Mouse (Mus musculus) bone marrow macrophage, adult 2 months (primary cell): ENCODE measurements around the gene Smchd1.

Experiments
- CTCF ChIP-seq: IDR thresholded peaks from 2 replicates; pipeline ENCODE4 v1.5.1; 2012; ENCODE audit warnings: low read depth, mild to moderate bottlenecking, low read length, moderate library complexity
- POLR2A ChIP-seq: IDR thresholded peaks from 2 replicates; pipeline ENCODE4 v1.6.1; 2012; ENCODE audit warnings: mild to moderate bottlenecking, low read depth, low read length, borderline replicate concordance

DNA sequence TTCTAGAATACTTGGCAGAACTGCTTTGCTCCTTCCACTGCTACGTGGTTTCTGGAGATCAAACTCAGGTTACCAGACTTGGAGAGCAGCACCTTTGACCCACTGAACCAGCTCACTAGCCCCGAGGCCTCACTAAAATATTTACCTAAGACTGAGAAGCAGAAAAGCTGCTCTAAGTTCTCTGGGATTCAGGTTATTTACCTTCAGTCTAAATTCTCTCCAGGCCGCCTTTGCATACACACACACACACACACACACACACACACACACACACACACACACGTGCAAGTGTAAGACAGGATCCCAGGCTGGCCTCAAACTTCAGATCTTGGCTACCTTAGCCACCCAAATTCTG is 16.2 kb upstream of the Smchd1 start:
- TF ChIP-seq POLR2A (no peak), CTCF (no peak)
